Mouse (Mus musculus): ENCODE measurements around the gene Rai1. TPM values are rescaled to one million over a fixed set of nuclear protein-coding genes. Genes with fewer than 3 reads are reported as not detected.

Gene Rai1
- polyA plus RNA-seq, 1 experiment from 2014 or later, result 10.7 TPM

GRCm38 (mm10) chr11:60178005-60178404 is 73.2 kb downstream of the Rai1 start:
- TF ChIP-seq CTCF (IDR thresholded peaks at IDR 0.05; ENCODE audit: low read depth) (no peak), EP300 (optimal IDR thresholded peaks at IDR 0.05) (no peak)
- no peaks in the 10 kb centered on the region for H3K9me3 ChIP-seq (ENCODE audit: control insufficient read depth, low read length)
- DNase-seq (ENCODE audit: low spot score) (no peak), ATAC-seq (ENCODE audit: low FRiP score, low TSS enrichment) (no peak)
- peak overlapping the region; percentile 81 for H3K27ac ChIP-seq (replicated peaks)
- no peaks in the 10 kb centered on the region for H3K27me3 ChIP-seq (ENCODE audit: control insufficient read depth, insufficient read depth, low read length)
- H3K4me1 ChIP-seq (replicated peaks; ENCODE audit: control insufficient read depth, insufficient read depth), result peaks cover 29% of the 10 kb centered on the region
- no peak overlapping the region for H3K4me3 ChIP-seq (ENCODE audit: low read depth, low read length)
- H3K9ac ChIP-seq (ENCODE audit: low read length), result no peak overlapping the region
- H3K36me3 ChIP-seq (ENCODE audit: control insufficient read depth, insufficient read depth, low read length), result peaks cover 2% of the 10 kb centered on the region; the same call in 1 of the 2 replicates
- 41% methylated on average over 6 of the region's 6 CpGs for WGBS
- H3K4me2 ChIP-seq (replicated peaks; ENCODE audit: low read depth), result no peak overlapping the region; the same call in 1 of the 2 replicates

GRCm38 (mm10) chr11:60178506-60178905 is 73.7 kb downstream of the Rai1 start:
- H3K4me2 ChIP-seq (replicated peaks; ENCODE audit: low read depth), result no peak overlapping the region
- DNase-seq (ENCODE audit: low spot score), result peak; percentile 84
- H3K9me3 ChIP-seq (ENCODE audit: control insufficient read depth, low read length), result no peaks in the 10 kb centered on the region
- H3K27me3 ChIP-seq (ENCODE audit: control insufficient read depth, insufficient read depth, low read length), result no peaks in the 10 kb centered on the region
- peaks cover 2% of the 10 kb centered on the region; the same call in 1 of the 2 replicates for H3K36me3 ChIP-seq (ENCODE audit: control insufficient read depth, insufficient read depth, low read length)
- H3K27ac ChIP-seq (replicated peaks), result peak overlapping the region; percentile 56
- H3K4me1 ChIP-seq (replicated peaks; ENCODE audit: control insufficient read depth, insufficient read depth), result peaks cover 29% of the 10 kb centered on the region
- no peak overlapping the region for H3K9ac ChIP-seq (ENCODE audit: low read length)
- peak; percentile 40 for ATAC-seq (ENCODE audit: low FRiP score, low TSS enrichment)
- TF ChIP-seq EP300 (optimal IDR thresholded peaks at IDR 0.05) (no peak), CTCF (IDR thresholded peaks at IDR 0.05; ENCODE audit: low read depth) (no peak)
- H3K4me3 ChIP-seq (ENCODE audit: low read depth, low read length), result no peak overlapping the region

GRCm38 (mm10) chr11:60182116-60182670 is 77.4 kb downstream of the Rai1 start:
- peaks cover 32% of the 10 kb centered on the region for H3K4me1 ChIP-seq (replicated peaks; ENCODE audit: control insufficient read depth, insufficient read depth)
- no peak overlapping the region for H3K4me2 ChIP-seq (replicated peaks; ENCODE audit: low read depth)
- TF ChIP-seq CTCF (IDR thresholded peaks at IDR 0.05; ENCODE audit: low read depth) (no peak), EP300 (optimal IDR thresholded peaks at IDR 0.05) (no peak)
- WGBS, result 74% methylated on average over 12 of the region's 12 CpGs
- DNase-seq (ENCODE audit: low spot score) (peak; percentile 68), ATAC-seq (ENCODE audit: low FRiP score, low TSS enrichment) (no peak)
- peak overlapping the region; percentile 35; the same call in 1 of the 2 replicates for H3K27ac ChIP-seq (replicated peaks)
- no peak overlapping the region for H3K4me3 ChIP-seq (ENCODE audit: low read depth, low read length)
- H3K9me3 ChIP-seq (ENCODE audit: control insufficient read depth, low read length), result no peaks in the 10 kb centered on the region
- no peak overlapping the region for H3K9ac ChIP-seq (ENCODE audit: low read length)
- no peaks in the 10 kb centered on the region for H3K27me3 ChIP-seq (ENCODE audit: control insufficient read depth, insufficient read depth, low read length)
- peaks cover 14% of the 10 kb centered on the region for H3K36me3 ChIP-seq (ENCODE audit: control insufficient read depth, insufficient read depth, low read length)

- peaks cover 28% of the 10 kb centered on the region for H3K4me1 ChIP-seq (replicated peaks; ENCODE audit: control insufficient read depth, insufficient read depth)
- H3K4me2 ChIP-seq (replicated peaks; ENCODE audit: low read depth), result no peak overlapping the region
- peaks cover 18% of the 10 kb centered on the region for H3K36me3 ChIP-seq (ENCODE audit: control insufficient read depth, insufficient read depth, low read length)
- no peak for DNase-seq (ENCODE audit: low spot score)
- no peak overlapping the region; the same call in 1 of the 2 replicates for H3K27ac ChIP-seq (replicated peaks)
- no peaks in the 10 kb centered on the region for H3K27me3 ChIP-seq (ENCODE audit: control insufficient read depth, insufficient read depth, low read length)
- H3K4me3 ChIP-seq (ENCODE audit: low read depth, low read length), result no peak overlapping the region
- TF ChIP-seq EP300 (optimal IDR thresholded peaks at IDR 0.05) (no peak), CTCF (IDR thresholded peaks at IDR 0.05; ENCODE audit: low read depth) (no peak)
- no peak for ATAC-seq (ENCODE audit: low FRiP score, low TSS enrichment)
- no peaks in the 10 kb centered on the region for H3K9me3 ChIP-seq (ENCODE audit: control insufficient read depth, low read length)
- H3K9ac ChIP-seq (ENCODE audit: low read length), result no peak overlapping the region
- WGBS, result 30% methylated on average over 2 of the region's 2 CpGs
These were observed 77.9 kb downstream of the Rai1 start for GRCm38 (mm10) chr11:60182741-60183140.

GRCm38 (mm10) chr11:60184346-60185325 is 79.8 kb downstream of the Rai1 start:
- WGBS, result 43% methylated on average over 22 of the region's 22 CpGs
- H3K36me3 ChIP-seq (ENCODE audit: control insufficient read depth, insufficient read depth, low read length), result peaks cover 32% of the 10 kb centered on the region

More at GRCm38 (mm10) chr11:60184346-60185325, 79.8 kb downstream of the Rai1 start:
- H3K27ac ChIP-seq (replicated peaks), result no peak overlapping the region
- DNase-seq (ENCODE audit: low spot score), result no peak
- peaks cover 22% of the 10 kb centered on the region for H3K4me1 ChIP-seq (replicated peaks; ENCODE audit: control insufficient read depth, insufficient read depth)
- TF ChIP-seq EP300 (optimal IDR thresholded peaks at IDR 0.05) (no peak), CTCF (IDR thresholded peaks at IDR 0.05; ENCODE audit: low read depth) (no peak)
- ATAC-seq (ENCODE audit: low FRiP score, low TSS enrichment), result no peak
- H3K27me3 ChIP-seq (ENCODE audit: control insufficient read depth, insufficient read depth, low read length), result no peaks in the 10 kb centered on the region
- no peak overlapping the region for H3K9ac ChIP-seq (ENCODE audit: low read length)
- no peaks in the 10 kb centered on the region for H3K9me3 ChIP-seq (ENCODE audit: control insufficient read depth, low read length)
- H3K4me2 ChIP-seq (replicated peaks; ENCODE audit: low read depth), result no peak overlapping the region
- H3K4me3 ChIP-seq (ENCODE audit: low read depth, low read length), result no peak overlapping the region
